Mouse (Mus musculus) kidney, postnatal 10 days (tissue): ENCODE results near the gene Brd1.
"Not testable (repeated sequence)": the region's sequence is repeated elsewhere in the genome, so short reads cannot be mapped to it uniquely, and the experiment has no call there.

Experiments used
- DNase-seq: peaks from one replicate; pipeline ENCODE4 v3.0.0; 2021; ENCODE audit warnings: mixed read lengths

The Brd1 gene

DNA sequence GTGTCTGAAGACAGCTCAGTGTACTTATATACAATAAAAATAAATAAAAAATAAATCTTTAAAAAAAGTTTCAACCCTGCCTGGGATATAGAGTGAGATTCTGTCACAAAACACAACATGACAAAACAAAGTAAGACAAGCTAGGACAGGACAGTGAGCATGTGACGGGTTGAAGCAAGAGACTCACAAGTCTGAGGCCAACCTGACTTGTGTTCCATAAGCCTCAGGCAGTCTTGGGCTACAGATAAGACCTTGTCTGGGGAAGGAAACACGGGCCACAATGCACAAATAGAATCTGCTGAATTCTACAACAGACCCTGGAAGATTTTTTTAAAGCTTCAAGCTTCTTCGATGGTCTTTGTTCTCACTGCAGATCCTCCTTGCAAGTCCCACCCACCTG, 6.8 kb downstream of the Brd1 start:
- DNase-seq = no peak

DNA sequence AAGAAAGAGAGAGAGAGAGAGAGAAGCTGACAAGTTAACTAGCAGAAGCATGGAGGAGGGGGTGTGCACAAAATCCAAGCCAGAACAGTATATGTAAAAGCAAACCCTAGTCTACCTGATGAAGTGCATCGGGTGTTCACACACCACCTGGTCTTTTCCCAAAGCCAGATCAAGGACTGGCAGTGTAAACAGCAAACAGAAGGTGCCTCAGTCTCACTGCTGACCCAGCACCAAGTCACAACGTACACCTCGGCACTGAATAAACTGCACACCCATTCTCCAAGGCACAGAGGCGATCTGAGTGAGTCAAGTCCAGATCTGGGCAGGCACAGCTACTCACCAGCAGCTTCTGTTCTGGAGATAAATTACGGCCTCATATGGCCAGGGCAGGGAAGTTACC, 9.0 kb downstream of the Brd1 start:
- DNase-seq = no peak

DNA sequence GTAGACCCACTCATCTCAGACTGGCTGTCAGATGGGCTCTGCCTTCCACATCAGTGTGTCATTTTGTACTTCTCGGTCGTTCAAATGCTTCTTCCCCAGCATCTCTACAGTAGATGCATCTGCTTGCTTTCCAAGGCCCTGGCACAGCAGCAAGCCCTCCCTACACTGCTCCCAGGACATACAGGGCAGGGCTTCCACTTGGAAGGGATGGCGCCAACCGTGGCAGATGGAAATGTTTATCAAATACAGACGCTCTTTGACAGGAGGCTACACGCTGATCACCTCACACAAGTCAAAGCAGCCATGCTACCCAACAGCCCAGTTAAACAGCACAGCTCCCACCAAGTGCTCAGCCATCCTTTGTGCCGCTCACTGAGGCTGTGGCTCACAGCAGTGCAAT, 9.7 kb downstream of the Brd1 start:
- no peak for DNase-seq

DNA sequence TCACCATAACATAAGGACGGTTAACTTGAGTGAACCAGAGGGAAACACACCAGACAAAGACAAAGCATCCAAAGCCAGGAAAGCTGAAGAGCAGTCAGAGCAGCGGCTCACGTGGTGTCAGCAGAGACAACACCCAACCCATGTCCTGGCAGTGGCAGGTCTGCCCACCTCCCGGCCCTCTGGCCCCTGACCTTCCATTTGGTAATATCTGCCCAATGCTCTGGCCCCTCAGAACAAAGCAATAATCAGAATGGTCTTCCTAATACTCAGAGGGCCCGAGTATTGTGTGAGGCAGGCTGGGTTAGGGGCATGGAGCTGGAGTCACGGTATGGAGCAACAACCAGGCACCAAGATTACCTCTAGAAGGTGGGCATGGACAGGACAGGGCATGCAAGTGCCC, 10.8 kb downstream of the Brd1 start:
- no peak for DNase-seq

DNA sequence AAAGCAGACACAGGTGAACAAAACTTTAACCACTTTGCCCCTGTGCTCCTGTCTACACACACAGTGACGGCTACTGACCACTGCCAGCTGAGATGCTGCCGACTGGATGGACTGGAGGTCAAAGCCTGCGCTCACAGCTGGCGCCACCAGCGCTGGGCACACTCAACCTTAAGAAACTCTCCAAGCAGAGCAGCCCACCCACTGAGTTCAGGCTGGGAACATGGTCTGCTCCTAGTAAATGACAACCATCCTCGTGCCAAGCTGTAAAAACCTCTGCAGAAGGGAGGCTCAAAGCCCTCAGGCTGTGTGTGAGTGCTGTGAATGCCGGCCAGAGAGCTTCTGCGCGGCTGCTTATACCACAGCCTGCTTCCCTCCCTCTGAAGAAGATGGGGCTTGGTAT, 16.8 kb downstream of the Brd1 start:
- DNase-seq = no peak

DNA sequence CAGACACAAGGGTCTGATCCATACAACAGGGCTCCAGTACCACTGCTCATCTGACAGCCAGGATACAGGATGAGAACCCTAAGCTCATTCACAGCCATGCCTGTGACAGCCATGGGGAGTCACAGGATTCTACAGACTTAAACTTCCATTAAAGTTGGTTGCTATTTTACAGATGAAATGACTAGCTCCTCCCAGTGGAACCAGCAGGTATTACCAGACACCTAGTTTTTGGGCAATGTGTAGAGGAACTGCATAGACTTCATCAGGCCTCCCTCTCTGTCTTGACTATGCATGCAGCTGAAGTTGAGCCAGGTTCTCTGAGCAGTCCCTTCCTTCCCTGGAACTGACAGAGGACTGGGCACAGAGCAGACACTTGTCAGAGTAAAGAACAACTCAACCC, 17.7 kb downstream of the Brd1 start:
- peak; percentile 45 for DNase-seq

DNA sequence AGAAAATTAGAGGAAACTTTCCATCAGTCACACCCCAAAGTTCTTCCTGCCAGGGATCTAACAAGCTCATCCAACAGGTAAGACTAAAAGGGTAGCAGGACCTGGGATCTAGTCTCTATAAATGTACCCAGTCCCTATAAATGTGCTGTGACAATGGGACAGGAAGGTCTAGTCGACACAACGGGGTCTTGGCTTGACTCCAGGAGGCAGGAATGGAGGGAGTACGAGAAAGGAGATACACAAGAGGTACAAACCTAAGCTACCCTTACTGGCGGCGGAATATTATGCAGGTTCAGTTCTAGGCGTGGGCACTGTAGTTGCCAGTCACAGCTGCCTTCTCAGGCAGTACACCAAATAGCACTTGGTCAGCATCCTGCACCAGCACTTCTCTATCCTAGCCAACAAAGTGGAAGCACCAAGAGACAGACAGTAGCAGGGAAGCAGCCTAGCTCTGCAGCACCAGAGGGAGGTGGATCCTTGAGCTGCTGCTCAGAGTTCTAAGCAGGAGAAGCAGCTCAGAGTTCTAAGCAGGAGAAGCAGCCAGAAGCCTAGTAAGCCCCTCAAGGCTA, 19.9 kb downstream of the Brd1 start:
- DNase-seq = no peak

DNA sequence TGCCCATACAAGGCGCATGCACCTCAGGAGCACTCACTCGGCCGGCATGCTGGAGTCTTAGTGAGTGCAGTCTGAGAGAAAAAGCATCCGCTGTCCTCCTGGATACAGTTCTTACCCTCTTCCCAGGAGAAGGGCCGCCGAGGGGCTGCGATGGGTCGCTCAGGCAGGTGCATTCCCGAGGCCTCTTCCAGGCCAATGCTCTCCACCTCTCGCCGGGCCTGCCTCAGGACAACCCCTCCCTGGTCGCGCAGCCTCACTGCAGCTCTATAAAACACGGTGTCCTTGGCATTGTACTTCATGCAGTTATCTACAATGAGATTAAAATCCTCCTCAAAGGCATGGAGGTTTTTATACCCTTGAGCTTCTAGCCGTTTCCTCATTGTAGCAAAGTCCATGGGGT, 21.5 kb downstream of the Brd1 start:
- no peak for DNase-seq

DNA sequence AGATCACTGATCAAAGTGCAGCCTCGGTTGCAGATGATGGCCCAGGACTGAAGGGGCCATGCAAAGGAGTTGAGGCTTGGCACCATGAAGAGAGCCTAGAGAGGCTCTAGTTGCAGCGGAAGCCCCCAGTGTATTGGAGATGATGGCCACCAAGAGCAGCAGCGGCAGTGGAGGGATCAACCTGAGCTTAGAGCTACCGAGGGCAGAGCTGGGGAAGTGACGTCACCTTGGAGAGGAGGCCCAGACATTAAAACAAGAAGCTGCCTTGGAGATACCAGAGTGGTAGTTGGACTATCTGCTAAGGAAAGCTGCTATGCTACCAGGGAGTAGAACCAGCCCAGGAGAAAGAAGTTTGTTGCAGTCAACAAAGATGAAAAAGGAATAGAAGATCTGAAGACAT, 24.2 kb downstream of the Brd1 start:
- no peak for DNase-seq

DNA sequence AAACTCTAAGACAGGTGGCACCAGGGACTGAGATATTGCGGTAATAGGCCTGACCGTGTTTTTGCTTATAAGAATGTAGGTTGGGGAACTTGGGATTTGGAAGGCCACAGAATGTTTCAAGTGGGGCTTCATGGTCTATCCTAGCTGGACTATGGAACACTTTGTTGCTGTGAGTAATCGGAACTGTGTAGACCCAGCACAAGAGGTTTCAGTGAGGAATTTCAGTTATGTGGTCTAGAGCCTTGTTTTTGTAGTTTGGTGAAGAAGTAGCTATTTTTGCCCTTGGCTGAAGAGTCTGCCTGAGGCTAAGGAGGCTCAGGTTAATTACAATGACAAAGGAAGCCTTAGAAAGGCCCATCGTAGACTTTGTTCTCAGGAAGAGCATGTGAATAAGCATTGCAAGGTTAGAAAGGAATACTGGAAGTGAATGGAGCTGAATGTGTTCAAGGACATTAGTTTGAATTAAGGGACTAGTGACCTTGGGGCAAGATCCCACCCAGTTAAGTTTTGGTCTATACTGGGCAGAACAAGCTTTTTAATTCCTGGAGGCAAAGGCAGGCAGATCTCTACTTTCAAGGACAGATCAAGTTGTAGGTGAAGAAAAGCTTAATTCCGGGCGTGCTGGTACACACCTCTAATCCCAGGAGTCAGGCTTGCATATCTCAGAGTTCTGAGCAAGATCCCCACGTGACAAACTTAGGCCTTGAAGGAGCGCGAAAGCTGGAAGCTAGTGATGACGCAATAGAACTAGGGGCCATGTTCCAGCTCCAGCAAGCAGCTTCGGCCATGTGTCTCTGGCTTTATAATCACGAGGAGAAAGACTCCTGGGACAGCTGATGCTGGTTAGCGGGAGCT, 25.1 kb downstream of the Brd1 start:
- DNase-seq = no peak

DNA sequence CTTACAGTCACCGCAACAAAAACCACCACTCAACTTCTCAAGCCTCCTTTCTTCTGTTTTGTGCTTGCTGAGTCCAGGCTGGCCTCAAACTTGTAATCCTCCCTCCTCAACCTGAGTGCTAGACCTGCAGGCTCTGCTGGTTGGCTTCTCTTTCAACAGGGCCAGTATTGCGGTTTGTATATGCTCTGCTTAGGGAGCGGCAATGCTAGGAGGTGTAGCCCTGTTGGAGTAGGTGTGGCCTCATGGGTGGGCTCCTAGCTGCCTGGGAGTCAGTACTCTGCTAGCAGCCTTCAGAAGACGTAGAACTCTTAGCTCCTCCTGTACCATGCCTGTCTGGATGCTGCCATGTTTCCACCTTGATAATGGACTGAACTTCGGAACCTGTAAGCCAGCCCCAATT, 25.8 kb downstream of the Brd1 start:
- no peak for DNase-seq

DNA sequence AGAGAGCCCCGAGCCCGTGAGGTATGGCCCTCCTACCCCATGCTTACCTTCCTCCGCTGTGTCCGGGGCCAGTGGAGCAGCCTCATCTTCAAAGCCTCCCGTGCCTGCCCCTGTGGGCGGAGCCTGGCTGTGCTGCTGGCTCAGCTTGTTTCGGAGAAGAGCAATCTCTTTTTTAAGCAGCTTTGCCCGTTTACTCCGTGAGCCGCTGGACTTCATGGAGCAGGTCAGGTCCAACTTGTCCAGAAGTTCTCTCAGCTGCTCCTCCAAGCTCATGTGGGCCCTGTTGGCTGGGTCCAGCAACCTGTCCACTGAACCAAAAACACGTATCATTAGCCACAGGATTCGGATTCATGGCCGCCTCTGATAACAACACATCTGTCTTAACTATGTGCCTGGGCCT, 27.0 kb downstream of the Brd1 start:
- DNase-seq = not testable (repeated sequence)

DNA sequence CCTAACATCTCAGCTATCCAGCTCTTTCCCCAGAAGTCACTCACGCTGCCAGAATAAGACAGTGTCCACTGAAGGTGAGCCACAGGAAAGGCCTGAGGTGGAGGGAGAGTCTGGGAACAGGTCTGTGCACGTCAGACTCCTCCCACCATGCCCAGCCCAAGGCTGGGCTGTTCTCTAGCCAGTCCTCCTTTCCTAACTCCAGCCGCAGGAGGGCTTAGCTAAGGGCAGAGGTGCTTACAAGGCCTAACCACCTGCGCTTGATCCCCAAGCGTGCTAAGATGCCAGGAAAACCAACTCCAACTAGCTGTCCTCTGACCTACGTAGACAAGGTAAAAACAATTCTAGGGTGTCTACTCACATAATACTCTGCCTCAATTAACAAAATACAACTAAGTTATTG, 27.7 kb downstream of the Brd1 start:
- DNase-seq = no peak

DNA sequence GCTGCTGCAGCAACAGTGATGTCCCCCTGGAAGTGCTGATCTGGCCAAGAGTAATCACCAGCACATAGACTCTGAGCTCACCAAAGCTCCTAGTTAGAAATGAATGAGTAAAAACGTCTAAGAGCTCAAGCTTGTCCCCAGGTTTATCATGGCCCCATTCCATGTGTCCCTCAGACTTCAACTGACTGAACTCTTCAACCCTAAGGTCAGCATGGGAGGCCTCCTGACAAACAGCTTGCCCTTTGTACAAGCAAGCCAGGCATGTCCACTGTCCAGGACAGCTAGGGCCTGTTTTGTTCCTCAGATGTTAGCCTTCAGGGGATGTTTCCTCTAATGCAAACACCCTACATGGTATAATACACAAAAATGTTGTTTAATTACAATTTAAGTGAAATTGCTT, 29.7 kb downstream of the Brd1 start:
- DNase-seq = no peak

DNA sequence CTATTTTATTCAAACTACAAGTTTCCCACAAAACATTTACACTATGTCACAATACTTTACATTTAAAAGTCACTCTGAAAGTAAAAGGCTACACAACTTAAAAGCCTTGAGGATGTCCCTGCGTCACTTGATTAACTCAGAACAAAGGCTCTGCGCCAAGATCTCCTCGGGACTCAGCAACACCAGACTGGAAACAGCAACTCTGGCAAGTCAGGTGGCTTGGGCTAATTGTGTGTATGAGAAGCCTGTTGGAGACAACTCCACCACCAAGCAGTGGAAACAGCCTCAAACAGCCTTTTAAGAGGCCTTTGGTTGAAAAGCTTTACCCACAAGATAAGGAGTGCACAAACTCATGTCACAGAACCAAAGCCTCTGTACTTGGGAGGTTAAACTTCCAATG, 31.5 kb downstream of the Brd1 start:
- DNase-seq = no peak

DNA sequence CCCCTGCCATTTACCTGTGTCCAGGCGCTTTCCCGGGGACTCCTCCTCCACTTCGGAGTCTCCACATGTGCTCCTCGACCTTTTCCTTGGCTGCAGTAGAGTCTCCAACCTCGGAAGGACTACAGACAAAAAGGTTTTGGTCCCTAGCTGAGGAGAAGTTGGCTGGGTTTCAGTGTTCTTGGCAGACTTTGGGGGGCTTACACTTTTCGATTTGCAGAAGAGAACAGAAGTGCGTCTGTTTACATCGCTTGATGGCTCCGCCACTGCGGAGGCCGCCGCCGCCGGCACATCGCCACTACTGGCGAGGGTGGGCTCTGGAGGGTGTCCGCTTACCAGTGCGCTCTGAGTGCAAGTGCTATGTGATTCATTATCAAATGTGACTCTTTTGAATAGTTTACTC, 33.3 kb downstream of the Brd1 start:
- no peak for DNase-seq

DNA sequence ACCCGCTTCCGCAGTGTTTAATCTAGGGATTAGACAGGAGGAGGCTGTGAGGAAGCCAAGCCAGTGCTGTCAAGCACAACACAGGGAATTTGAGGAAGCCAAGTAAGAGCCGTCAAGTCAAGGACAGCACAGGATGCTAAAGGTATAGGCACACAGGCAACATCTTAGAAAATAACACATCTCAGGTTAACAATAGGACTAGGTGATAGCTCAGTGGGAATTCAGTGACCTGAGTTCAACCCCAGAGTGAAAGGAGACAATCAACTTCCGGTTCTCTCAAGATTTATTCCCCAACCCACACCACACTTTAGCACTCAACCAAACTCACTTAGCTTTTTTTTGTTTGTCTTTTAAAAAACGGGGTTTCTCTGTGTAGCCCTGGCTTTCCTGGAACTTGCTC, 34.5 kb downstream of the Brd1 start:
- DNase-seq = no peak

DNA sequence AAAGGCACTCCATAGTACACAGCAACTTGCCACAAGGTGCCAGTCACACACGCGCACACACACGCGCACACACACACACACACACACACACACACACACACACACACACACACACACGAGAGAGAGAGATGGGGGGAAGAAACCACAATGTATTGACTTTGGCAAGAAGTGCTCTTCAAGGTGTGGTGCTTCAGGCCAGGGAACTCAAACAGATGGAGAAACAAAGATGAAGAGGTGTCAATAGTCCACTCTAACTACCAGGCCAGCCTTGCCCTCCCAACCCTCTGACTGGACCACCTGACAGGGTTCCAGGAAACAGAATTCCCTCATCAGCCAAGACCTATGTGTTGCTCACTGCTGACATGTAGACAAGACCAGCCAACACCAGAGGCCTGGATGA, 36.4 kb downstream of the Brd1 start:
- no peak for DNase-seq

DNA sequence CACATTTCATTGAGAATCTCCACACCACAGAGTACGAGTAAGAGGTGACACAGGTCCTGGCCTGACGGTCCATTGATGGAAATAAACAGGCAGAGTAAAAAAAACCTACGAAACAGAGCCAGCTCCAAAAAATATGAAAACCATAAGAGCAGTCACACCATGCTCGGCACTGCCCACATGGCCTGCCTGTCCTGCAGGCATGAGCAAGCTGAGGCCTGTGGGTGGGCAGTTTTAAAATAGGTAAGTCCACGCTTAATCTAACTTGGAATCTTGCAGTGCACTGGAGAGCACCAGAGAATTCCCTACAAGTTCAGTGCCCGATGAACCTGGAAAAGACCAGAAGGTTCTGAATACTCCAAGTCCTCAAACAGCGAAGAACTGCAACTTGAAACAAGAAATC, 38.0 kb downstream of the Brd1 start:
- no peak for DNase-seq

DNA sequence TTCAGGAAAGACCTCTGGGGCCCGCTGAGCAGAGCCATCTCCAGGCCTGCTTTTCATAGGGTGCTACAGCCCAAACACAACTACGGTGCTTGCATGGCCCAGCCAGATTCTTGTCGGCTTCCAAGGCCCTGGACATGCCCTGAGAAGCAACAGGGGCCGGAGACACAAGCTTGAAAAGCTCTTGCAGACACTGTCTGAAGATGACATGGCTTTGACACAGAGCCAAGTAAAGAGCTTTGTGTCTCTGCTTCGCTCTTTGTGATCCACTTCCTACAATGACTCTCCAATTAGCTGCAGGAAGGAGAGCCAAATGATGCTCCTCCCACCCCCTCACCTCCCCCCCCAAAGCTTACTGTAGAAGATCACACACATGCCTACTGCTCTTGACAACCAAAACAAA, 40.0 kb downstream of the Brd1 start:
- DNase-seq = peak; percentile 65

DNA sequence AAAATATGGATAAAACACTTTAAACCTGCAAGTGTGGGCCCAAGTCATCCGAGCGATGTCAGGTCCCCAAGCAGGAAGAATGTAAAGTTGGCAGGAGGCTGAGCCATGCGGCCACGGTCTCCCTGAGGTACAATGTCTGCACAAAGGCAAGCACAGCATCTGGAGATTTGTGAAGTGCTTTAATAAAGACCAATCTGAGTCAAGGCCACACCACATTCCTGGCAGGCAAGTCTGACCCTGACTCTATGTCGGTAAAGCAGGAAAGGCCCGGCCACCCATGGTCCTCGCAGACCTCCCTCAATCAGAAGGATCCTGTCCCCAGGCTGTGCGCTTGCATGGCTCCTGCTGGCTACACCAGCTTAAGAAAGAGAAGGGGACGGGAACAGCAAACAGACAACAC, 41.3 kb downstream of the Brd1 start:
- no peak for DNase-seq

DNA sequence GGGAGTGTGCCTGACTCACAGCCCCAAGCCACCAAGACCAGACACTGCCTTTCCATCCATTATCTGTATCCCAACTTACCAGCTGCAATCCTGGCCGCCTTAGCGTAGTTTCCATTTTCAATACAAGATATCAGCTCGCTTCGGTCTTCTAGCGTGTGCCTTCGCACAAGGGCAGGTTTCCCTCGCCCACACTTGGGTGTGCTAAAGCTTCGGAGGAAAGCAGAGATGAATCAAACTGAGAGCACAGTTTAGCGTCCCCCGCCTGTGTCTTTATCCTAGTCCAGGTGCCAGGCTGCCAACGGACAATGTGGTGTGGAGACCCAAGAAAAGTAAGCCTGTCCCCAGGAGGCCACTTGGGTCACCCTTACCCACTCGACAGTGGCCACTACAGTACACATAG, 42.9 kb downstream of the Brd1 start:
- no peak for DNase-seq

DNA sequence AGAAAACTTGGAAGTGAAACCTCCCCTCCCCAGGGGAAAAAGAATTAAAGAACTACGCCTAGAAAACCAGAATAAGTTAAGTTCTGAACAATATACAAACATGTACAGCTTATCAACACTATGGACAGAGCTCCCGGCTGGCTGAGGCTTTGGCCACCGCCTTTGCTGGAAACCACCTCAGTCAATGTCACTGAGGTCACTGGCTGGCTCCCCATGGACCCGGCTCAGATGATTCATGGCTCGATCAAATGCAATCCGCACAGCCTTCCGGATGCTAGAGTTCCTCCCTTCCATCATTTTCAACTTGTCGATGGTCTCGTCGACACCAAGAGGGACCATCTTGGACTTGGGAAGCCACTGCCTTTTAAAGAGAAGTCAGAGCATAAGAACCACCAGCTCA, 45.9 kb downstream of the Brd1 start:
- no peak for DNase-seq

DNA sequence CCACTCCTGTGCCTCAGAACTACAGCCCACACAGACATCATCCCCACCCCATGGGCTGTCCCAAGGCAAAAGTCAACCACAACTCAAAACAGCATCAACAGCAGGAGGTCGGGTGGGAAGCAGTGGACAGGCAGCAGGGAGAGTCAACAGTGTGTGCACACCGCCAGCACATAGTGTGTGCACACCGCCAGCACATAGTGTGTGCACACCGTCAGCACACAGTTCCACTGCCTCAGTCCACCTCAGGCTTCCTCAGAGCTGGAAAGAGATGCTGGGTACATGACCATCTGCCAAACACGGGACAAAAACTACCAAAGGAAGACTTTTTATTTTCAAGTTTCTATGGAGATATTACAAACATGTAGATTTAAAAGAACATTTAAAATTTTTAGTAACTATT, 47.3 kb downstream of the Brd1 start:
- no peak for DNase-seq

DNA sequence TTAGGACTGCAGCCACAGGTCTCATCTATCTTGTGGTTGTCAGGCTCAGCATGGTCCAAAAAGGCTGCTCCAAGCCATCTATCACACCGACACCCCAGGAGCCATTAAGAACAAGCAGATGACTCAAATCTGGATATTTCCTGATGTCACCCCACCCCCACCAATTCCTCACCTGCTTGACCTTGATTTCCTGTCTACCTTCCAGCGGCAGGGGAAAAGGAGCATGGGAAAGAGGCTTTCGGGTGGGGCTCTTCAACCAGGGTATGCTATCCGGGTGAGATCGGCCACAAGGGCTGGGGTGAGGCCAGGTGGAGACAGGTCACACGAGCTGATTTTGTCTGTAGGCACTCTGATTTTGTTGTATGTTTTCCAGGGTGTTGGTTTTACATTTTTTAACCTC, 50.0 kb downstream of the Brd1 start:
- no peak for DNase-seq
